Mouse (Mus musculus) midbrain, embryonic 13.5 days (tissue): Measurements from ENCODE around the gene Akr1cl. TPM values are rescaled to one million over a fixed set of nuclear protein-coding genes. Genes with fewer than 3 reads are reported as not detected.
A peak's percentile ranks its signal among the peaks of the same experiment; 100 is the strongest.
"Not testable (repeated sequence)": the region's sequence is repeated elsewhere in the genome, so short reads cannot be mapped to it uniquely, and the experiment has no call there.

Experiments
- ATAC-seq: fragments of 200-750 bp; cut with Nextera tagmentation; 2 replicates; pipeline ENCODE4 v1.8.0; 2017; ENCODE audit warnings: mild to moderate bottlenecking, moderate TSS enrichment, moderate library complexity
- H3K27ac ChIP-seq: fragments of 300-500 bp; sonication (generic); 2 replicates; pipeline ENCODE4 v1.5.1; 2015; ENCODE audit warnings: inconsistent platforms, mild to moderate bottlenecking, moderate library complexity
- H3K27me3 ChIP-seq: fragments of 300-500 bp; sonication (generic); 2 replicates; pipeline ENCODE4 v1.6.1; 2015; ENCODE audit warnings: mild to moderate bottlenecking, inconsistent platforms
- H3K36me3 ChIP-seq: fragments of 300-500 bp; sonication (generic); 2 replicates; pipeline ENCODE4 v1.6.1; 2015; ENCODE audit warnings: mild to moderate bottlenecking, inconsistent platforms
- H3K4me1 ChIP-seq: fragments of 300-500 bp; sonication (generic); replicated peaks from 2 replicates; pipeline ENCODE4 v1.6.1; 2015; ENCODE audit warnings: inconsistent platforms
- H3K4me2 ChIP-seq: fragments of 300-500 bp; sonication (generic); replicated peaks from 2 replicates; pipeline ENCODE4 v1.6.1; 2015; ENCODE audit warnings: moderate library complexity, mild to moderate bottlenecking, inconsistent platforms
- H3K4me3 ChIP-seq: fragments of 300-500 bp; sonication (generic); replicated peaks from 2 replicates; pipeline ENCODE4 v1.5.1; 2015; ENCODE audit warnings: mild to moderate bottlenecking, inconsistent platforms
- H3K9ac ChIP-seq: fragments of 300-500 bp; sonication (generic); replicated peaks from 2 replicates; pipeline ENCODE4 v1.6.1; 2015; ENCODE audit warnings: mild to moderate bottlenecking, inconsistent platforms
- H3K9me3 ChIP-seq: fragments of 300-500 bp; sonication (generic); 2 replicates; pipeline ENCODE4 v1.6.1; 2016; ENCODE audit warnings: mild to moderate bottlenecking, inconsistent platforms
- WGBS: fragments of 180-500 bp; shearing (Covaris S2); methylation state at CpG from one replicate; pipeline ENCODE4 v1.1.7; 2015; 5-methylcytosine and 5-hydroxymethylcytosine counted together
- polyA plus RNA-seq: library from polyadenylated mRNA; unstranded; fragments of >200 nt; fragmentation: Nextera tagmentation; extraction: Ambion mirVana; gene quantifications from 2 replicates; pipeline ENCODE4 v1.2.1, GENCODE M21; 2015

Akr1cl gene
- polyA plus RNA-seq: 0.12 and 0.36 TPM in 2 replicates

DNA sequence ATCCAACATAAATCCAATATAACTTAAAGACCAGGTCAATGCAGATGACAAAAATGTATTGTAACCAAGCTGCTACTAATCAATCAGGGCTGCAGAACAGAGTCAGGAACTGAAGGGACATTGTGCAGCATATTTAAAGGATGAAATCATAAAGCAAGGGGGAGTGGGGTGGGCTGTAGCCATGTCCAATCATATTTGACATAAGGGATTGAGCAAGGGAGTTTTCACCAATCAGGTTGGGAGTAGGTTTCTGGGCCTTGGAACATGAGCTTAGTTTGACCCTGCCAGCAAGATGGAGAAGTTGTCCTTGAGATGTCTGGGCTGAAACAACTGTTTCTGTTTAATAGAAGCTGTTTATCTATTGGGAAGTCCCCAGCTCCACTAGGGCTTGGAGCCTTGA, at the start of gene Akr1cl:
Gene Akr1cl, minus strand, starts transcription at position 119 of the 400 bp plus-strand sequence.
- no peak for ATAC-seq
- H3K9ac ChIP-seq: no peak within 1 kb of the TSS
- H3K27me3 ChIP-seq: no peaks in the 10 kb centered on the region
- H3K4me1 ChIP-seq: no peaks in the 10 kb centered on the region
- no peaks in the 10 kb centered on the region for H3K9me3 ChIP-seq
- no peaks in the 10 kb centered on the region for H3K36me3 ChIP-seq
- no peak within 1 kb of the TSS for H3K4me3 ChIP-seq
- H3K27ac ChIP-seq: no peak within 1 kb of the TSS
- no peak within 1 kb of the TSS for H3K4me2 ChIP-seq

DNA sequence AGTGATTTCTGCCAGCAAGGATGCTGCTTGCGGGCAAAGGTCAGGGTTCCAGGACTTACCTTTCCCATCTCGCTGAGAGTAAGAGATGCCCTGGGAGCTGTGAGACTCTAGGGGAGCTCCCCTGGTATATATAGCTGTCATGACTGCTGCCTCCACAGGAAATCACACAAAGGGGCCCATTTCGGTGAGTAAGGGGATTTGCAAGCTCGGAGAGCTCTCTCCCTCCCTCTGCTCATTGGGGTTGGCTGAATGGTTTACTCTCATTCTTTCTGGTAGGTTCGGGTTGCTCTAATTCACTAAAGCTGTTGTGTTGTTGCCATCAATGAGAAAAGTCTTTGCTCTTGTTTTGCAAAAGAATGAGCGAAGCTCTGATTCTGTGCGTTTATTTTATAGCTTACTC, 49.6 kb upstream of the Akr1cl start, which contains the start of gene Crygb:
Gene Crygb, minus strand, starts transcription at position 101 of the 400 bp plus-strand sequence.
- Histone ChIP-seq H3K4me3 (no peak within 1 kb of the TSS), H3K9ac (no peak within 1 kb of the TSS)

DNA sequence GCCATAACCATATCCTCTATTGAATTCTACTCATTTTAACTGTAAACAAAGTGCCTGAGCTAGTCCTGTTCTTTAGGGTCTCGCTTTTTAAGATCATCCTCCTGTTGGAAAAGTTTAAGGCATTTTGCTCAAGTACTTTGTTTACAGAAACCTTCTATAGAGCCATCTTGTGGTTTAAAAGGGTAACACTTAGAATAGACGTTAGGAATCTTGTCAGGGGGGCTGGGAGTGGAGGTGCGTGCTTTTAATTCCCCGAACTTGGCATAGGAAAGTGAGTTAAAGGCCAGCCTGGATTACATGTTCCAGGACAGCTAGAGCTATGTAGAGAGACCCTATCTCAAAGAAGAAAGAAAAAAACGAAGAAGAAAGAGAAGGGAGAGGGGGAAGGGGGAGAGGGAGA, 43.0 kb upstream of the Akr1cl start:
- no peak overlapping the region for H3K4me2 ChIP-seq
- H3K4me1 ChIP-seq: no peaks in the 10 kb centered on the region
- no peak for ATAC-seq
- no peaks in the 10 kb centered on the region for H3K36me3 ChIP-seq
- H3K27me3 ChIP-seq: no peaks in the 10 kb centered on the region
- 20% methylated on average over 5 of the region's 5 CpGs for WGBS
- H3K27ac ChIP-seq: no peak overlapping the region
- no peak overlapping the region for H3K9ac ChIP-seq
- H3K9me3 ChIP-seq: no peaks in the 10 kb centered on the region
- H3K4me3 ChIP-seq: no peak overlapping the region

More for the DNA sequence above, 49.6 kb upstream of the Akr1cl start, which contains the start of gene Crygb:
- Histone ChIP-seq H3K36me3 (no peaks in the 10 kb centered on the region), H3K4me2 (peak within 1 kb of the TSS; percentile 23; the same call in 1 of the 2 replicates), H3K27ac (no peak within 1 kb of the TSS), H3K27me3 (no peaks in the 10 kb centered on the region), H3K4me1 (no peaks in the 10 kb centered on the region), H3K9me3 (no peaks in the 10 kb centered on the region)
- no peak for ATAC-seq
- WGBS: 26% methylated on average over 7 of the region's 7 CpGs

- WGBS: 55% methylated on average over 6 of the region's 6 CpGs
- Histone ChIP-seq H3K27ac (no peak within 1 kb of the TSS), H3K4me1 (no peaks in the 10 kb centered on the region), H3K4me3 (no peak within 1 kb of the TSS), H3K36me3 (no peaks in the 10 kb centered on the region), H3K9ac (no peak within 1 kb of the TSS), H3K27me3 (no peaks in the 10 kb centered on the region), H3K9me3 (no peaks in the 10 kb centered on the region), H3K4me2 (no peak within 1 kb of the TSS)
- ATAC-seq: no peak
These were observed 41.0 kb upstream of the Akr1cl start, which contains the start of gene Crygc for GRCm38 (mm10) chr1:65073589-65073988. TSS of gene Crygc (minus strand) at chr1:65073689.

DNA sequence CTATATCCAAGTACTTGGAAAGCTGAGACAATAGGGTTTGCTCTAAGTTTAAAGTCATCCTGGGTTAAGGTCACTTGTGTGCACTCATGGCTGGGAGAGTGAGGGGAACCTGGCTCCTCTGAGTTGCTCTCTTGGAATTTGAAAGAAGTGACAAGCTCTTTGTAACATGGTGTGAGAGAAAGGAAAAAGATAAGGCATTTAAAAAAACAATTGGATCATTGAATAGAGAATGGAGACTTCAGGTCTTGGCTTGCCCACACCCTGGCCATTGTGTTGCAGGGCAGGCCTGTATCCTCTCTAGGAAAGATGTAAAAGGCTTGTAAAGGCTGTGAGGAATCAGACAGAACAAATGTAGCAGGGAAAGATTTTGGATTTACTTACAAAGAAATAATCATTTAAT, 35.3 kb upstream of the Akr1cl start:
- Histone ChIP-seq H3K27me3 (no peaks in the 10 kb centered on the region), H3K4me3 (no peak overlapping the region), H3K27ac (no peak overlapping the region), H3K4me2 (no peak overlapping the region), H3K36me3 (no peaks in the 10 kb centered on the region), H3K9me3 (no peaks in the 10 kb centered on the region), H3K9ac (no peak overlapping the region), H3K4me1 (no peaks in the 10 kb centered on the region)
- no peak for ATAC-seq

DNA sequence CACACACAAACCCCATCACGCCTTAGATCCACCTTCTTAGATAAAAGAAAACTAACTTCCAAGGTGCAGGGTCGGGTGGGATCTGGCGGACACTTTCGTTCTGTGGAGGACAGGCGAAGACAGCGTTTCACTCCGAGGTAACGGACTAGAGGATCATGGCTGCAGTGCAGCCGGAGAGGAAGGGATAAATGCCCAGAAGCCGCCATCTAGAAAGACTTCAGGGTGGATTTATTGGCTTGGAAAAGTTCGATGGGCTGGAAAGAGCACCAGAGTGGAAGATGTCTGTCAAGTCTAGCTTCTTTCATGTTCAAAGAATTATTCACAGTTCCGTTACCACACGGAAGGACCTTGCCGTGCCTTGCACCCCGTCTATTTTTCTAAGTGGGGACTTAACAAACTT, 31.6 kb upstream of the Akr1cl start:
- no peak for ATAC-seq
- 82% methylated on average over 15 of the region's 15 CpGs for WGBS
- no peaks in the 10 kb centered on the region for H3K36me3 ChIP-seq
- no peak overlapping the region for H3K4me3 ChIP-seq
- no peak overlapping the region for H3K9ac ChIP-seq
- H3K4me2 ChIP-seq: no peak overlapping the region
- H3K9me3 ChIP-seq: no peaks in the 10 kb centered on the region
- H3K27me3 ChIP-seq: no peaks in the 10 kb centered on the region
- no peak overlapping the region for H3K27ac ChIP-seq
- H3K4me1 ChIP-seq: no peaks in the 10 kb centered on the region

DNA sequence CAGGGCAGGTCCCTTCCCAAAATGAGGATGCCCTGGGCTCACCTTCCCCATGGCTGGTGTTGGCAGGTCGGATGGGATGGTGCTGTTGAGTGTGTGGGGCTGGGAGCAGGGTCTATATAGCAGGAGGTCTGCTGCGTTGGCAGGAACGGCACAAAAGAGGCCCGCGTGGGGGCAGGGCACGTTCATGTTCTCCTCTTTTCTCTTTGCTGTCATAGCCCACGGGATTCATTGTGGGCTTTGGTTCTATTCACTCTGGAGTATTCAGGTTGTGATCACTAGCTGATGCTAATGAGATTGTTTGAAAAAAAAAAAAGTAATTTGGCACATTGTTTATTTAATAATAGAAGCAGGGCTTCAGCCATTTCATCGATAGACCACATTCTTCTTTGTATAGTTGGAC, 30.8 kb upstream of the Akr1cl start, which contains the start of gene Crygd:
Gene Crygd, minus strand, starts transcription at position 101 of the 400 bp plus-strand sequence.
- Histone ChIP-seq H3K27me3 (no peaks in the 10 kb centered on the region), H3K36me3 (no peaks in the 10 kb centered on the region), H3K4me2 (no peak within 1 kb of the TSS), H3K4me3 (no peak within 1 kb of the TSS), H3K9ac (no peak within 1 kb of the TSS), H3K4me1 (no peaks in the 10 kb centered on the region), H3K27ac (no peak within 1 kb of the TSS), H3K9me3 (no peaks in the 10 kb centered on the region)
- no peak for ATAC-seq
- WGBS: 63% methylated on average over 8 of the region's 8 CpGs

GRCm38 (mm10) chr1:65052140-65052539, 19.6 kb upstream of the Akr1cl start:
- WGBS: 37% methylated on average over 2 of the region's 2 CpGs
- Histone ChIP-seq H3K27me3 (no peaks in the 10 kb centered on the region), H3K27ac (no peak overlapping the region), H3K4me2 (no peak overlapping the region), H3K9me3 (no peaks in the 10 kb centered on the region), H3K36me3 (no peaks in the 10 kb centered on the region), H3K4me3 (no peak overlapping the region), H3K4me1 (0 out of 2 replicates have a peak, but pooled peaks cover 3% of the 10 kb centered on the region), H3K9ac (no peak overlapping the region)
- ATAC-seq: no peak

DNA sequence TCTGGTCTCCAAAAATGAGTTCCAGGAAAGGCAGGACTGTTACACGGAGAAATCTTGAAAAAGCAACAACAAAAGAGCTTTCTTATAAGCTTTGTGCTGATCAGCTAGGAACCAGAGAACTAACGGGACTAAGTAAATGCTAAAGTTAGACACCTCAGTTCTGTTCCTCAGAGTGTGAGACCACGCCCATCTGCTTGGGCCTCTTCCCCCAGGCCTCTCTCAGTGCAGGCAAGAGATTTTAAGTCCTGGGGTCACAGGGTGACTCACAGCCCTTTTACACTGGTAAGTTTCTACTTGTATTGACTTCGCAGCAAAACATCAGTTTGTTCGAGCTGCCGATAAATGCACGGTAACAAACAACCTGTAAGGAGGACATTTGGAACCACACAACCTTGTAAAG, 19.1 kb upstream of the Akr1cl start:
- Histone ChIP-seq H3K4me3 (no peak overlapping the region), H3K36me3 (no peaks in the 10 kb centered on the region), H3K9me3 (no peaks in the 10 kb centered on the region), H3K9ac (no peak overlapping the region), H3K27me3 (no peaks in the 10 kb centered on the region), H3K4me1 (0 out of 2 replicates have a peak, but pooled peaks cover 3% of the 10 kb centered on the region), H3K4me2 (no peak overlapping the region), H3K27ac (no peak overlapping the region)
- no peak for ATAC-seq
- WGBS: 64% methylated on average over 7 of the region's 7 CpGs

- 65% methylated on average over 12 of the region's 12 CpGs for WGBS
- not testable (repeated sequence) for H3K4me2 ChIP-seq, H3K27ac ChIP-seq, H3K4me1 ChIP-seq, H3K27me3 ChIP-seq, H3K9ac ChIP-seq, H3K4me3 ChIP-seq, H3K9me3 ChIP-seq, ATAC-seq, H3K36me3 ChIP-seq
These were observed 18.4 kb upstream of the Akr1cl start, which contains the start of gene Cryge for GRCm38 (mm10) chr1:65050952-65051351. TSS of gene Cryge (minus strand) at chr1:65051149.

- Histone ChIP-seq H3K27ac (no peak overlapping the region), H3K9ac (no peak overlapping the region), H3K4me2 (no peak overlapping the region), H3K36me3 (no peaks in the 10 kb centered on the region), H3K4me1 (0 out of 2 replicates have a peak, but pooled peaks cover 3% of the 10 kb centered on the region), H3K27me3 (no peaks in the 10 kb centered on the region), H3K9me3 (no peaks in the 10 kb centered on the region), H3K4me3 (no peak overlapping the region)
- WGBS: 51% methylated on average over 12 of the region's 12 CpGs
- no peak for ATAC-seq
These were observed 16.2 kb upstream of the Akr1cl start for GRCm38 (mm10) chr1:65048781-65049180.

DNA sequence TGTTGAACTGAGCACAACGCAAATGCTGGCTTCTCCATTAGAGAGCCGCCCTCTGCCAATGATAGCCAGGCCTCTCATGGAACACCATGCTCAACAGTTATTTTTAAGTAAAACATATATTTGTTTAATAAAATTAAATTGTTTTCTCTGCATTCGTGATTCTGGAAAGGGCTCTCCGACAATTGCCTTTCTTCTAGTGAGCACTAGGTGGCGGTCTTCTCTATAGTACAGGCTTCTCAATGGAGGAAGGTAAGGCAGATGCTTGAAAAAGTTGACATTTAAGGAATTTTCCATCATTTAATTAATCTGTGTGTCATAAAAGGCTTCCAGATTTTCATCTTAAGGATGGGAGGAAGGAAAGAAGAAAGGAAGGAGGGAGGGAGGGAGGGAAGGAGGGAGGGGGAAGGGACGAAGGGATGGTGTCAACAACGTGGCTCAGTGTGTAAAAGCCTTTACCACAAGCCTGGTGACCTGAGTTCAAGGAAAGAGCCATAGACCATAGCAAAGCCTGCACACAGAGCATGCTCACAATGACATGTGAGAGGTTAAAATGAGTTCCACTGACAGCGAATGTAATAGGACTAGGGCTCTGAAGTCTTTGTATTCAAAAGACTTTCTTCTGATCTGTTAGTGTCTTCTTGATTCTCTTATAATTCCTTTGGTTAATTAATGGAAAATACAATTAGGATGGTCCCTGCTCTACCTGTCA, 14.0 kb upstream of the Akr1cl start:
- H3K36me3 ChIP-seq: no peaks in the 10 kb centered on the region
- no peaks in the 10 kb centered on the region for H3K9me3 ChIP-seq
- H3K4me3 ChIP-seq: no peak overlapping the region
- WGBS: 39% methylated on average over 8 of the region's 8 CpGs
- no peak overlapping the region for H3K9ac ChIP-seq
- no peaks in the 10 kb centered on the region for H3K27me3 ChIP-seq
- 0 out of 2 replicates have a peak, but pooled peaks cover 3% of the 10 kb centered on the region for H3K4me1 ChIP-seq
- H3K4me2 ChIP-seq: no peak overlapping the region
- H3K27ac ChIP-seq: no peak overlapping the region
- ATAC-seq: 0 out of 2 replicates have a peak, but pooled peaks have one; percentile 27
